Mouse (Mus musculus): ENCODE results near the gene Ints7.

GRCm38 (mm10) chr1:191567859-191568258 lies 7.6 kb upstream of the Ints7 start:
- TF ChIP-seq POLR2A (IDR thresholded peaks at IDR 0.05; ENCODE audit: insufficient read depth, low read depth, low read length) = no peak
- TF ChIP-seq CTCF (IDR thresholded peaks at IDR 0.05; ENCODE audit: insufficient read depth, low read depth, low read length) = no peak

Measured in olfactory bulb, adult 2 months (tissue).